Mouse (Mus musculus) C2C12 (cell line): Measurements from ENCODE around the gene Il12rb1.

Source experiments
- CTCF ChIP-seq: IDR thresholded peaks from one replicate; pipeline ENCODE4 v1.5.1; 2011; ENCODE audit not compliant: control insufficient read depth, insufficient read depth, insufficient read length
- USF1 ChIP-seq: IDR thresholded peaks from one replicate; pipeline ENCODE4 v1.6.1; 2011; ENCODE audit warnings: low read depth, mild to moderate bottlenecking, control low read depth, moderate library complexity

DNA sequence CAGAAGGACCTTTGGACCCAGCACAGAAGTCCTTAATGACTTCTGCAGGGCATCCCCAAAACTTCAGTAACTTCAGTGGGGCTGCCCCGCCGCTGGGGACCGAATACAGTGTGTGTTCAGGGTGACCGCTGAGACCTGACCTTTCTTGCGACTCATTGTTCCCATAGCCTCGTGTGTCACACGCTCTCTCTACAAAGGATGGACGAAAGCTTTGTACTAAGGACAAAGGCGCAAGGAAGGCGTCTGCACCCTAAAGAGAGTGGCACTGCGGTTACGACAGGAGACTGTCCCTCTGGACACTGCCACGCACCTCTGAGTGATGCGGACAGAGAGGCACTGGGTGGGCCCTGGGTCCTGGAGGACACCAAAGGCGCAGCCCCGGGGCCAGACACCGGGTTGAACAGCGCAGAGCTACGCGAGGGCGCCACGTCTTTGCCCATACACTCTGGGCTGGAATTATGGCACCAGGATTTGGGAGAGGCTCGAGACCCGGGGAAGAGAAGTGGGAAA lies 56.5 kb downstream of the Il12rb1 start:
- no peak for TF ChIP-seq CTCF
- TF ChIP-seq USF1 = no peak
